Mouse (Mus musculus): ENCODE data around the gene Il21r. TPM values are rescaled to one million over a fixed set of nuclear protein-coding genes. Genes with fewer than 3 reads are reported as not detected.

Gene Il21r
- polyA plus RNA-seq, 1 experiment from 2014 or later, result 0.40 TPM

GRCm38 (mm10) chr7:125643880-125644279 is 40.7 kb downstream of the Il21r start:
- ATAC-seq (ENCODE audit: low read depth), result peak; percentile 29; the same call in 1 of the 2 replicates
- WGBS, result 69% methylated on average over 6 of the region's 6 CpGs

DNA sequence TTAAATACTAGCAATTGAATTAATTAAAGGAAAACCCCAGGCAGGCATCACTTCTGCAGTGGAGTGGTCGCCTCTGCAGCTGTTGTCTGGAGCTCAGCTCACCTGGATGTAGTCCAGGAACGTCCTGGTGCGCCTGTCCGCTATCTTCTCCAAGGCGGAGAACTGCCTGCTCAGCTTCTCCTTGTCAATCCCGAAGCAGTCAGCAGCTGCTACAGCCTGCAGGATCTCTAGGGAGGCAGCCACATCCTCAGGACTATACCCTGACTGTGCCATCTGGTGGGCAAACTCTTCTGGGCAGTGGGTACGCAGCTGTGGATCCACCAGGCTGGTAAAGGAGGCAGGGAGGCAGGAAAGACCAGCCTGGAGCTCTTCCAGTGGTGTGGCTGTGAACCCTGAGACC is 42.2 kb downstream of the Il21r start:
- WGBS, result 84% methylated on average over 7 of the region's 7 CpGs
- no peak for ATAC-seq (ENCODE audit: low read depth)
- H3K27ac ChIP-seq (ENCODE audit: low read length), result no peak overlapping the region
- no peaks in the 10 kb centered on the region for H3K9me3 ChIP-seq (ENCODE audit: control insufficient read depth, low read length)
- H3K4me2 ChIP-seq (ENCODE audit: low read depth, low read length), result no peak overlapping the region
- no peaks in the 10 kb centered on the region for H3K4me1 ChIP-seq (replicated peaks; ENCODE audit: control insufficient read depth, insufficient read depth, low read length)
- no peak overlapping the region for H3K9ac ChIP-seq (ENCODE audit: low read length)
- H3K36me3 ChIP-seq (ENCODE audit: control insufficient read depth, insufficient read depth, low read length), result peaks cover 77% of the 10 kb centered on the region
- no peaks in the 10 kb centered on the region for H3K27me3 ChIP-seq (ENCODE audit: control insufficient read depth, insufficient read depth, low read depth, low read length)
- no peak overlapping the region for H3K4me3 ChIP-seq (ENCODE audit: low read length)

More at GRCm38 (mm10) chr7:125643880-125644279, 40.7 kb downstream of the Il21r start:
- H3K4me2 ChIP-seq (ENCODE audit: low read depth, low read length), result no peak overlapping the region
- H3K9ac ChIP-seq (ENCODE audit: low read length), result no peak overlapping the region
- no peak overlapping the region for H3K4me3 ChIP-seq (ENCODE audit: low read length)
- H3K27ac ChIP-seq (ENCODE audit: low read length), result no peak overlapping the region
- no peaks in the 10 kb centered on the region for H3K27me3 ChIP-seq (ENCODE audit: control insufficient read depth, insufficient read depth, low read depth, low read length)
- H3K4me1 ChIP-seq (replicated peaks; ENCODE audit: control insufficient read depth, insufficient read depth, low read length), result no peaks in the 10 kb centered on the region
- peaks cover 67% of the 10 kb centered on the region for H3K36me3 ChIP-seq (ENCODE audit: control insufficient read depth, insufficient read depth, low read length)
- H3K9me3 ChIP-seq (ENCODE audit: control insufficient read depth, low read length), result no peaks in the 10 kb centered on the region

GRCm38 (mm10) chr7:125649013-125649412 is 45.8 kb downstream of the Il21r start:
- H3K27ac ChIP-seq (ENCODE audit: low read length), result no peak overlapping the region
- H3K9ac ChIP-seq (ENCODE audit: low read length), result no peak overlapping the region
- H3K9me3 ChIP-seq (ENCODE audit: control insufficient read depth, low read length), result no peaks in the 10 kb centered on the region
- H3K27me3 ChIP-seq (ENCODE audit: control insufficient read depth, insufficient read depth, low read depth, low read length), result no peaks in the 10 kb centered on the region
- 81% methylated on average over 1 of the region's 1 CpGs for WGBS
- H3K4me3 ChIP-seq (ENCODE audit: low read length), result no peak overlapping the region
- no peak overlapping the region for H3K4me2 ChIP-seq (ENCODE audit: low read depth, low read length)
- peaks cover 76% of the 10 kb centered on the region for H3K36me3 ChIP-seq (ENCODE audit: control insufficient read depth, insufficient read depth, low read length)
- ATAC-seq (ENCODE audit: low read depth), result no peak
- H3K4me1 ChIP-seq (replicated peaks; ENCODE audit: control insufficient read depth, insufficient read depth, low read length), result no peaks in the 10 kb centered on the region

GRCm38 (mm10) chr7:125657511-125657910 is 54.3 kb downstream of the Il21r start:
- 83% methylated on average over 6 of the region's 6 CpGs for WGBS
- H3K27ac ChIP-seq (ENCODE audit: low read length), result no peak overlapping the region
- H3K27me3 ChIP-seq (ENCODE audit: control insufficient read depth, insufficient read depth, low read depth, low read length), result no peaks in the 10 kb centered on the region
- H3K4me1 ChIP-seq (replicated peaks; ENCODE audit: control insufficient read depth, insufficient read depth, low read length), result no peaks in the 10 kb centered on the region
- no peak overlapping the region for H3K9ac ChIP-seq (ENCODE audit: low read length)
- no peak overlapping the region for H3K4me3 ChIP-seq (ENCODE audit: low read length)
- peaks cover 77% of the 10 kb centered on the region for H3K36me3 ChIP-seq (ENCODE audit: control insufficient read depth, insufficient read depth, low read length)
- ATAC-seq (ENCODE audit: low read depth), result no peak
- no peaks in the 10 kb centered on the region for H3K9me3 ChIP-seq (ENCODE audit: control insufficient read depth, low read length)
- H3K4me2 ChIP-seq (ENCODE audit: low read depth, low read length), result no peak overlapping the region

DNA sequence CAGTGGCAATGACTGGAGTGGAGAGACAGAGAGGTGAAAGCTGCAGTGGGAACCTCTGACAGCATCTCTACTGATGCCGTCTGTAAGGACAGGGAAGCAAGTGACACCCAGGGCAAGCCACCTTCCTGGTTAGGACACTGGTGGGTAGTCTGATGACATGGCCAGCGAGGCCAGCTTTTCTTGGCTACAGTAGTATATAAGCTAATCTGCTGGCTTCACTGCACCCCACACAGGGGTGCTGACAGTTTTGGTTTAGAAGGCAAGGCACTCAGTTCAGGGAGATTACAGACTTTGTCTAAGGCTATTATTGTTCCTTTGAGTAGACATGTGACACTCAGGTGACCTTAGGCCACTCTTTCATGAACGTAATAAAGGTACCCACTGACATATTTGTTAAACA is 60.4 kb downstream of the Il21r start:
- no peak for ATAC-seq (ENCODE audit: low read depth)
- Histone ChIP-seq H3K4me1 (replicated peaks; ENCODE audit: control insufficient read depth, insufficient read depth, low read length) (no peaks in the 10 kb centered on the region), H3K27ac (ENCODE audit: low read length) (no peak overlapping the region), H3K9me3 (ENCODE audit: control insufficient read depth, low read length) (no peaks in the 10 kb centered on the region), H3K4me2 (ENCODE audit: low read depth, low read length) (no peak overlapping the region), H3K36me3 (ENCODE audit: control insufficient read depth, insufficient read depth, low read length) (peaks cover 64% of the 10 kb centered on the region), H3K27me3 (ENCODE audit: control insufficient read depth, insufficient read depth, low read depth, low read length) (no peaks in the 10 kb centered on the region), H3K9ac (ENCODE audit: low read length) (no peak overlapping the region), H3K4me3 (ENCODE audit: low read length) (no peak overlapping the region)
- WGBS, result 71% methylated on average over 3 of the region's 3 CpGs

DNA sequence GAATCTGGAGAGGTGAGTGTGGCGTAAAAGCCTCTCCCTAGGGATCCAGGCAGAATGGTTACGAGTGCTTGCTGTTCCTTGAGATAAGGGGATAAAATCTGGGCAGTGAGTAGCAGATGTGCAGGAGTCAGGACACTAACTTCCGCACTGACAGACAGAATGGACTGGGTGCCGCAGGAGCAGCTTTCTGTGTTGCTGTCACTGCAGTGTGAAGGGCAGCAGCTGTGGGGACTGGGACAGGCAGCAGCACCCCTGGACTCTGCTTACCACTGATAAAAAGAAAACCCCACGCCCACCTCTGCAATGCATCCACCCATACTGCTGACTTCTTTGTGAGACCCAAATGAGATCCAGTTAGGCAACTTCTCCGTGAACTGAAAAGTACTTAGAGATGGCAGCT is 67.6 kb downstream of the Il21r start:
- no peak overlapping the region for H3K9ac ChIP-seq (ENCODE audit: low read length)
- no peak overlapping the region for H3K4me2 ChIP-seq (ENCODE audit: low read depth, low read length)
- H3K4me3 ChIP-seq (ENCODE audit: low read length), result no peak overlapping the region
- no peaks in the 10 kb centered on the region for H3K27me3 ChIP-seq (ENCODE audit: control insufficient read depth, insufficient read depth, low read depth, low read length)
- 84% methylated on average over 6 of the region's 6 CpGs for WGBS
- no peaks in the 10 kb centered on the region for H3K9me3 ChIP-seq (ENCODE audit: control insufficient read depth, low read length)
- ATAC-seq (ENCODE audit: low read depth), result no peak
- no peak overlapping the region for H3K27ac ChIP-seq (ENCODE audit: low read length)
- H3K4me1 ChIP-seq (replicated peaks; ENCODE audit: control insufficient read depth, insufficient read depth, low read length), result no peaks in the 10 kb centered on the region
- H3K36me3 ChIP-seq (ENCODE audit: control insufficient read depth, insufficient read depth, low read length), result peaks cover 81% of the 10 kb centered on the region

GRCm38 (mm10) chr7:125671396-125671795 is 68.2 kb downstream of the Il21r start:
- Histone ChIP-seq H3K4me2 (ENCODE audit: low read depth, low read length) (no peak overlapping the region), H3K27ac (ENCODE audit: low read length) (no peak overlapping the region), H3K4me3 (ENCODE audit: low read length) (no peak overlapping the region), H3K9ac (ENCODE audit: low read length) (no peak overlapping the region), H3K27me3 (ENCODE audit: control insufficient read depth, insufficient read depth, low read depth, low read length) (no peaks in the 10 kb centered on the region), H3K36me3 (ENCODE audit: control insufficient read depth, insufficient read depth, low read length) (peaks cover 76% of the 10 kb centered on the region), H3K4me1 (replicated peaks; ENCODE audit: control insufficient read depth, insufficient read depth, low read length) (no peaks in the 10 kb centered on the region), H3K9me3 (ENCODE audit: control insufficient read depth, low read length) (no peaks in the 10 kb centered on the region)
- 84% methylated on average over 8 of the region's 8 CpGs for WGBS
- ATAC-seq (ENCODE audit: low read depth), result no peak

GRCm38 (mm10) chr7:125674916-125675315 is 71.7 kb downstream of the Il21r start:
- Histone ChIP-seq H3K27ac (ENCODE audit: low read length) (no peak overlapping the region), H3K9me3 (ENCODE audit: control insufficient read depth, low read length) (no peaks in the 10 kb centered on the region), H3K4me1 (replicated peaks; ENCODE audit: control insufficient read depth, insufficient read depth, low read length) (no peaks in the 10 kb centered on the region), H3K9ac (ENCODE audit: low read length) (no peak overlapping the region), H3K4me2 (ENCODE audit: low read depth, low read length) (no peak overlapping the region), H3K27me3 (ENCODE audit: control insufficient read depth, insufficient read depth, low read depth, low read length) (no peaks in the 10 kb centered on the region), H3K4me3 (ENCODE audit: low read length) (no peak overlapping the region), H3K36me3 (ENCODE audit: control insufficient read depth, insufficient read depth, low read length) (peaks cover 75% of the 10 kb centered on the region)
- WGBS, result 83% methylated on average over 2 of the region's 2 CpGs
- no peak for ATAC-seq (ENCODE audit: low read depth)

DNA sequence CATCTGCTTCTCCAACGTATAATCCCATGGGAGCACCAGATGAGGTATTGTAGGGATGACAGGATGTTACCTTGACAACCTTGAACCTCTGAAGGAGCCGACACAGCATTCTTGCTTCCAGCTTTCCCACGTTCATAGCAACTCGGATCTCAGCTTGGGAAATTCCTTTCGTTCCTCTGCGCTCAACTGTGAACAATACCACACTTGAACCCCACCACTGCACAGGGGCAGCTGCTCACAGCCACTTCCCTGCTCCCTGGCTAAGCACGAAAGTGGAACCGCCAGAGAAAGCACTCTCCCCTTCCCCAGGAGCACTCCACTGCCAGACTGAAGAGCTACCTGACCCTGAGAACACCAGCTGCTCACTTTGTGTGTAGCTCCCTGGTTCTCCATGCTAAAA is 75.5 kb downstream of the Il21r start:
- no peaks in the 10 kb centered on the region for H3K27me3 ChIP-seq (ENCODE audit: control insufficient read depth, insufficient read depth, low read depth, low read length)
- H3K36me3 ChIP-seq (ENCODE audit: control insufficient read depth, insufficient read depth, low read length), result peaks cover 57% of the 10 kb centered on the region
- 76% methylated on average over 8 of the region's 8 CpGs for WGBS
- no peaks in the 10 kb centered on the region for H3K9me3 ChIP-seq (ENCODE audit: control insufficient read depth, low read length)
- no peak overlapping the region for H3K9ac ChIP-seq (ENCODE audit: low read length)
- H3K4me3 ChIP-seq (ENCODE audit: low read length), result no peak overlapping the region
- H3K4me2 ChIP-seq (ENCODE audit: low read depth, low read length), result no peak overlapping the region
- ATAC-seq (ENCODE audit: low read depth), result no peak
- H3K27ac ChIP-seq (ENCODE audit: low read length), result no peak overlapping the region
- H3K4me1 ChIP-seq (replicated peaks; ENCODE audit: control insufficient read depth, insufficient read depth, low read length), result no peaks in the 10 kb centered on the region

- Histone ChIP-seq H3K4me2 (ENCODE audit: low read depth, low read length) (no peak overlapping the region), H3K36me3 (ENCODE audit: control insufficient read depth, insufficient read depth, low read length) (peaks cover 49% of the 10 kb centered on the region), H3K27ac (ENCODE audit: low read length) (no peak overlapping the region), H3K9ac (ENCODE audit: low read length) (no peak overlapping the region), H3K27me3 (ENCODE audit: control insufficient read depth, insufficient read depth, low read depth, low read length) (no peaks in the 10 kb centered on the region), H3K4me3 (ENCODE audit: low read length) (no peak overlapping the region), H3K9me3 (ENCODE audit: control insufficient read depth, low read length) (no peaks in the 10 kb centered on the region), H3K4me1 (replicated peaks; ENCODE audit: control insufficient read depth, insufficient read depth, low read length) (no peaks in the 10 kb centered on the region)
- WGBS, result 90% methylated on average over 9 of the region's 9 CpGs
- ATAC-seq (ENCODE audit: low read depth), result no peak
These were observed 76.7 kb downstream of the Il21r start for GRCm38 (mm10) chr7:125679936-125680335.
